Mouse (Mus musculus) lung, adult 10 weeks (tissue): ENCODE results near the gene Olfr1357. TPM values are rescaled to one million over a fixed set of nuclear protein-coding genes. Genes with fewer than 3 reads are reported as not detected.

Experiments
- polyA plus RNA-seq: library from polyadenylated mRNA; stranded (reverse); fragments of 350-450 nt; fragmentation: Illumina TruSeq; extraction: RNeasy Lipid Tissue Mini Kit (QIAGEN cat#74804); gene quantifications from one replicate; pipeline ENCODE4 v1.2.3, GENCODE M21; 2014; ENCODE audit warnings: low read depth, low replicate concordance; ENCODE audit not compliant: insufficient read depth

The Olfr1357 gene
- not detected for polyA plus RNA-seq

DNA sequence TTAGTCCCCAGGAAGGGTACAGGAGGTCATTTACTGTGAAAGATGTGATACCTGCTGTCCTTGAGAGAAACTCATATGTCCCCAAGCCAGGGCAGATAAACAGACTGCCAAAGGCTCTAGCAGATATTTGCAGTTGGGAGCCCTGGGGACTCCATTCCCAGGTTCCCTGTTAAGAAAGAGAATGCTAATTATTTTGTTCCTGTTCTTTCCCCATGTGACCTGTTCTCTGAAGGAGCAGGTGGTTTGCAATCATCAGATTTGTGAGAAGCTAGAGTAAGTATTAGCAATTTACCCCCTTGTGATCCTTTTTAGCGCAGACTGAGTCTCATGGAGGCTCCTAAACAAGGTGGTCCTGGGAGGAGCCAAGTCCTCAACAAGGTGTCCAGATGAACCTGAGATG lies at the start of gene Olfr1357:
TSS of gene Olfr1357 (minus strand) at position 101 of the 400 bp plus-strand sequence.

GRCm38 (mm10) chr10:78591406-78592328 lies 26.2 kb downstream of the Olfr1357 start, which contains the start of gene Syde1:
Gene Syde1 (minus strand): TSS chr10:78591964.

GRCm38 (mm10) chr10:78574250-78575104 lies 43.4 kb downstream of the Olfr1357 start, which contains the start of gene Ilvbl:
Gene Ilvbl (plus strand): TSS chr10:78574346.

Other genes with a start within 250 kb of the Olfr1357 start
- 89.4 TPM for gene Rrp1, start 205.0 kb downstream of the Olfr1357 start, polyA plus RNA-seq
- gene Cstb, start 192.4 kb downstream of the Olfr1357 start, polyA plus RNA-seq, result 190 TPM
- gene Pdxk, start 153.1 kb downstream of the Olfr1357 start, polyA plus RNA-seq, result 7.3 TPM
- not detected for gene Olfr1358, start 100.6 kb downstream of the Olfr1357 start, polyA plus RNA-seq
- 19.7 TPM for gene Ilvbl, start 43.7 kb downstream of the Olfr1357 start, polyA plus RNA-seq
- gene Syde1, start 26.1 kb downstream of the Olfr1357 start, polyA plus RNA-seq, result 24.7 TPM
- gene Casp14, start 100.2 kb upstream of the Olfr1357 start, polyA plus RNA-seq, result not detected
- gene Ccdc105, start 135.0 kb upstream of the Olfr1357 start, polyA plus RNA-seq, result not detected
- gene Slc1a6, start 162.4 kb upstream of the Olfr1357 start, polyA plus RNA-seq, result 0.25 TPM
- not detected for gene Olfr1356, start 234.1 kb upstream of the Olfr1357 start, polyA plus RNA-seq